Mouse (Mus musculus): ENCODE data around the gene Klhl40.

Gene Klhl40

DNA sequence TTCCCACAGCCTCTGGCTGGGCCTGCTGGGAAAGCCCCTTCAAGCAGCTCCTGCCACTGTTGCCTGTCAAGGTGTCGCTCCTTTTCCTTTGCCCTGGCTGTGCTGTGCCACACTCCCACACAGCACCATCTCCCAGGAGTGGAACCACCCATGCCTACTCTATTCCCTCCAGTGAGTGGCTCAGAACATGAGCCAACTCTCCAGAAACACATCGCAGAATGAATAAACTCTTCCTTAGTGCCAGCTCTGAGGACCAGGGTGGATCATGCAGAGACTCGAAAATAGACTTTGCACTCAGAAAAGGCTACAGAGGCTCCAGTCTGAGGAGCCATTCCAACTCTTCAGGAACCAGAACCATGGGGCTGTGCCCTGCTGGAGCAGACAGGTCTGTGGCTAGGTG is 48.9 kb downstream of the Klhl40 start:
- DNase-seq (ENCODE audit: low read depth, low spot score): no peak

DNA sequence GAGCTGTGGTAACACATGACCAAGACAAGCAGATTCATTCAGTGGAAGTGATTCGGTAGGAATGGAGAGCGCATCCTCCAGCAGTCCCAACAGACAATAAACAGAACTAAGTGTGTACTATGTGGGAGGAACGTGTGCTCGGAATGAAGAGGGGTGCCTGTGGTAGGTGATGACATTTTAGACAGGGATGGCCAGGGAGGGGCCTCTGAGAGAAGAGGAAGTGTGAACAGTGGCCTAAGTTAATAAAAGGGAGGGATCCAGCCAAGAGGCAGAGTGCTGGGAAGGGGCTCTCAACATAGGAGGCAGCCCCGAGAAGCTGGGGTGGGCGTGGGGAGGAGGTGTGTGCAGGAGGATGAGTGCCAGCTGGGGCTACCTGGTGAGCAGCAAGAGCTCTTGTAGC is 50.9 kb downstream of the Klhl40 start:
- no peak for DNase-seq (ENCODE audit: low read depth, low spot score)

DNA sequence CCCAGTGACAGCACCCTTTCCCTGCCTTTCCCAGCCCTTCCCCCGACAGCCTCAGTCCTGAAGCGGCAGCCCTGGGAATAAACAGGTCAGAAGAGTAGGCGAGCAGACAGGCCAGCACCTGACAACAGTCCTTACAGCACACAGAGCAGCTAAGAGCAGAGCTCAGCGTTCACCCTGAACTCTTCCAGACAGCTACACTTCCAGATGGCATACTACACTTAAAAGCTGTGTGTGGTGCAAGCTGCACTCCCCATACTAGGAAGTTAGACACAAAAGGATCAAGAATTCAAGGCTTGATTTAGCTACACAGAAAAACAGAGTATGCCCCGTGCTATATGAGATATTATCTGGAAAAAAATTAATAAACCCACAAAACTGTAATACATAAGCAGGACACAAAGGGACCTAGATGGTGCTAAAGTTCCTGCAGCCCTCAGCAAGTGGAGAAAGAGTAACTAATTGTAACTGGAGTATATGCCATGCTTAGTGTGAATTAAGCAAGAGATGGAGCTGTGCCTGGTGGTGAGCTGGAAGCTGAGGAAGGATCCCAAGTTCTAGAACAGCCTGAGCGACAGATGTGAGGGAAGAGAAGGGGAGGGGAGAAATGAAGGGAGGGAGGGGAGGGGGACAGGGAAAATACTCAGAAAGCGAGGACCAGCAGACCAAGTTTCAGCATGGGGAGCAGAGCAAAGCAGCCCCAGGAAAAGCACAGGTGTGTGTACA is 52.0 kb downstream of the Klhl40 start:
- no peak for DNase-seq (ENCODE audit: low read depth, low spot score)

DNA sequence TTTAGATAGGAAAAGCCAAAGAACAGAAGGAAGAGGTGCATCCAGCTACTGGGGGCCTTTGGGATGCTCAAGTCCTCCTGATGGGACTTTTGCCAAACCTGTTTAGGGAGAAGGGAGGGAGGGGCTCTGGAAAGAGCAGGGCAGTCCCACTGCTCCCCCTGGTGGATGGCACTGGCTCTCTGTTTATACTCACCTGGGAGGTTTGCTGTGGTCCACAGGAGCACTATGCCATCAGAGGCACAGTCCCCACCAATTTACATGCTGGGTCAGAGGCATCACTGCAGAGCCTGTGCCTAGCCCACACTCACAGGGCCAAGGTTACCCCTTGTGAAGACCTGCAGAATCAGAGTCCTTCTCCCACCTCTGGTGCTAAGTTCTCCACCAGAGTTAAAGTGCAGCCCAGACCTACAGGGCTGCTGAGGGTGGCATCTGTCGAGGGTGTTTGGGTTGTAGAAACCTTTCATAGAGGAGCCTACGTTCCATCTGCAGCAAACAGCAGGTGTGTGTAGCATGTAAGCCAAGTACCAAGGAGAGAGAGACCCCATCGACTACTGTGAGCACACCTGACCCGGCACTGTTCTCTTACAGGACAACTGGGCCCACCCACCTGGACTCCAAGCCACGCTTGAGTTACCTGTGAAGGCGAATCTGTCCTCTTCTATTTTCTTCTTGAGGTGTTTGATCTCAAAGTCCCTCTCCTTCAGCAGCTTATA is 53.0 kb downstream of the Klhl40 start:
- no peak for DNase-seq (ENCODE audit: low read depth, low spot score)

DNA sequence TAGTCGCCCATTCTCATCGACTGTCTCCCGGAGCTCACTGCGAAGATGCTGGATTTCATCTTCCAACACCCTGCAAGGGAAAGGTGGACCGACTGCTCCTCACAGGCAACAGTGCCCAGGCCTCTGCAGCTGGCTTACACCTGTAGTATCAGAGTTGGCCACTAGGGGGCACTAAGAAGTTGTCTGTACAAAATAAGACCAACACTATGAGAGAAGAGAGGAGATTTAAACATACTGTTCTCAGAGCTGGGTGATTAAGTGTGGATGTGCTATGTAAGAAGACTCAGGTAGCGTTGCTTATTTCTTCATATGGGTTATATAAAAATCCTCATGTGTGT is 53.5 kb downstream of the Klhl40 start:
- peak; percentile 65 for DNase-seq (ENCODE audit: low read depth, low spot score)
